Mouse (Mus musculus) heart, postnatal 0 days (tissue): ENCODE data around the gene Gm9732. TPM values are rescaled to one million over a fixed set of nuclear protein-coding genes. Genes with fewer than 3 reads are reported as not detected.
"Not testable (repeated sequence)": the region's sequence is repeated elsewhere in the genome, so short reads cannot be mapped to it uniquely, and the experiment has no call there.

Source experiments
- ATAC-seq: fragments of 200-750 bp; cut with Nextera tagmentation; 2 replicates; pipeline ENCODE4 v1.8.0; 2017; ENCODE audit warnings: low read depth, moderate number of reproducible peaks, moderate library complexity; ENCODE audit not compliant: insufficient read depth
- DNase-seq: peaks from one replicate; pipeline ENCODE4 v3.0.0-alpha.2; 2016; ENCODE audit warnings: low spot score
- H3K27ac ChIP-seq: fragments of 300-500 bp; sonication (generic); 2 replicates; pipeline ENCODE4 v1.5.1; 2014; ENCODE audit warnings: low read depth, mild to moderate bottlenecking
- H3K27me3 ChIP-seq: fragments of 300-500 bp; sonication (generic); 2 replicates; pipeline ENCODE4 v1.6.1; 2014; ENCODE audit warnings: low read length, mixed read lengths; ENCODE audit not compliant: control insufficient read depth, insufficient read depth
- H3K36me3 ChIP-seq: fragments of 300-500 bp; sonication (generic); replicated peaks from 2 replicates; pipeline ENCODE4 v1.6.1; 2014; ENCODE audit warnings: low read length, mixed read lengths; ENCODE audit not compliant: control insufficient read depth, insufficient read depth
- H3K4me1 ChIP-seq: fragments of 300-500 bp; sonication (generic); 2 replicates; pipeline ENCODE4 v1.6.1; 2014; ENCODE audit warnings: antibody characterized with exemption; ENCODE audit not compliant: control insufficient read depth, insufficient read depth
- H3K4me2 ChIP-seq: fragments of 300-500 bp; sonication (generic); 2 replicates; pipeline ENCODE4 v1.6.1; 2014; ENCODE audit warnings: low read depth, mild to moderate bottlenecking, low read length, moderate library complexity
- H3K4me3 ChIP-seq: fragments of 300-500 bp; sonication (generic); 2 replicates; pipeline ENCODE4 v1.5.1; 2014; ENCODE audit warnings: low read depth, low read length
- H3K9ac ChIP-seq: fragments of 300-500 bp; sonication (generic); replicated peaks from 2 replicates; pipeline ENCODE4 v1.6.1; 2014; ENCODE audit warnings: low read depth, low read length, mixed read lengths
- H3K9me3 ChIP-seq: fragments of 300-500 bp; sonication (generic); replicated peaks from 2 replicates; pipeline ENCODE4 v1.6.1; 2016; ENCODE audit warnings: low read length; ENCODE audit not compliant: control insufficient read depth
- WGBS: fragments of 180-500 bp; shearing (Covaris S2); extraction: QIAGEN DNeasy Blood & Tissue Kit; methylation state at CpG from one replicate; pipeline ENCODE4 v1.1.7; 2014; 5-methylcytosine and 5-hydroxymethylcytosine counted together
- polyA plus RNA-seq: library from polyadenylated mRNA; unstranded; fragments of >200 nt; fragmentation: Nextera tagmentation; extraction: Ambion mirVana; gene quantifications from 2 replicates; pipeline ENCODE4 v1.2.1, GENCODE M21; 2015
- total RNA-seq: library from RNA; depleted of rRNA; stranded (reverse); fragments of >200 nt; gene quantifications from 2 replicates; pipeline ENCODE4 v1.2.3, GENCODE M21; 2014; ENCODE audit warnings: low replicate concordance; rRNA removed

Gm9732 gene
- total and polyA plus RNA-seq, 2 experiments from 2014 or later, result not detected

DNA sequence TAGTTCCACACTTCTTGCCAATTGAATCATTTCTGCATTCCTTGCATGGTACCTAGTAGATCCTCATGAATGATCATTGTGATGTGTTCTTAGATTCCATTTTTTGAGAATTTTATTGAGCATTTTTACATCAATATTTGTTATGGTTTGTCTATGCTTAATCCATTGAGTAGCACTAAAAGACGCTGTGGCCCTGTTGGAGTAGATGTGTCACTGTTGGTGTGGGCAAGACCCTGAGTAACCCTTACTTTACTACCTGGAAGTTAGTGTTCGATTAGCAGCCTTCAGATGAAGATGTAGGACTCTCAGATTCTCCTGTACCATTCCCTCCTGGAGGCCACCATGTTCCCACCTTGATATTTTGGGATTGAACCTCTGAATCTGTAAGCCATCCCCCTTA is 53.8 kb downstream of the Gm9732 start:
- not testable (repeated sequence) for DNase-seq, H3K4me3 ChIP-seq, H3K9me3 ChIP-seq, H3K4me2 ChIP-seq, H3K4me1 ChIP-seq, H3K27ac ChIP-seq, ATAC-seq, H3K36me3 ChIP-seq, H3K9ac ChIP-seq, H3K27me3 ChIP-seq
- WGBS, result 35% methylated on average over 2 of the region's 2 CpGs

- H3K27ac ChIP-seq, H3K27me3 ChIP-seq: not testable (repeated sequence)
Observed at GRCm38 (mm10) chr14:43331362-43331880, 56.6 kb downstream of the Gm9732 start.

DNA sequence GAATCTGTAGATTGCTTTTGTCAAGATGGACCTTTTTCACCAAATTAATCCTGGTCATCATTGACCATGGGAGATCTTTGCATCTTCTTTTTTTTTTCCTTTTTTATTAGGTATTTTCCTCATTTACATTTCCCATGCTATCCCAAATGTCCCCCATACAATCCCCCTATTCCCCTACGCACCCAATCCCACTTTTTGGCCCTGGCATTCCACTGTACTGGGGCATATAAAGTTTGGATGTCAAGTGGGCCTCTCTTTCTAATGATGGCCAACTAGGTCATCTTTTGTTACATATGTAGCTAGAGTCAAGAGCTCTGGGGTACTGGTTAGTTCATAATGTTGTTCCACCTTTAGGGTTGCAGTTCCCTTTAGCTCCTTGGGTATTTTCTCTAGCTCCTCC is 62.8 kb downstream of the Gm9732 start:
- H3K4me3 ChIP-seq, H3K9ac ChIP-seq, H3K4me2 ChIP-seq, DNase-seq, H3K27me3 ChIP-seq, H3K36me3 ChIP-seq, H3K4me1 ChIP-seq, H3K27ac ChIP-seq, ATAC-seq, H3K9me3 ChIP-seq: not testable (repeated sequence)
- WGBS, result 51% methylated on average over 1 of the region's 1 CpGs

More at GRCm38 (mm10) chr14:43331362-43331880, 56.6 kb downstream of the Gm9732 start:
- not testable (repeated sequence) for ATAC-seq, H3K4me1 ChIP-seq, H3K4me2 ChIP-seq, H3K9me3 ChIP-seq, H3K9ac ChIP-seq, DNase-seq, H3K4me3 ChIP-seq, H3K36me3 ChIP-seq
- WGBS, result 80% methylated on average over 9 of the region's 11 CpGs

DNA sequence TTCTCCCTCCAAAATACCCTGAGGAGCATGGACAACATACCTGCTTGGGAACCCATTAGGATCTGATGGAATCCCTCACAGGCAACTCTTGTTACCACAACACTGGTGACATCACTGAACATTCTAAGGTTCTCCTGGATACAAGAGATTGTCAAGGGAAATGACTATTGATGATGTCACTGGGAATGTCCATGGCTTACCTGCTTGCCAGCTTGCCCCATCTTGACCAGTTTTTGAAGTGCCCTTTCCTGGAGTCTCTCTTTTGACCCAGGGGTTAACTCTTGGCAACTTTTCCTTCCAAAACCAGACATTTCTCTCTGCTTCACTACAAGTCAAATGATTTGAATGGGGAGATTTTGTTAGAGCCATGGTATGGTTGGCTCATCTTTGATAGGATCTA is 72.9 kb downstream of the Gm9732 start, which contains the start of gene 1700001F09Rik:
1700001F09Rik (minus strand) TSS at position 101 of the 400 bp plus-strand sequence.
- not testable (repeated sequence) for H3K9me3 ChIP-seq, ATAC-seq, H3K27ac ChIP-seq, DNase-seq, H3K4me3 ChIP-seq, H3K9ac ChIP-seq, H3K27me3 ChIP-seq, H3K4me1 ChIP-seq, H3K4me2 ChIP-seq, H3K36me3 ChIP-seq

DNA sequence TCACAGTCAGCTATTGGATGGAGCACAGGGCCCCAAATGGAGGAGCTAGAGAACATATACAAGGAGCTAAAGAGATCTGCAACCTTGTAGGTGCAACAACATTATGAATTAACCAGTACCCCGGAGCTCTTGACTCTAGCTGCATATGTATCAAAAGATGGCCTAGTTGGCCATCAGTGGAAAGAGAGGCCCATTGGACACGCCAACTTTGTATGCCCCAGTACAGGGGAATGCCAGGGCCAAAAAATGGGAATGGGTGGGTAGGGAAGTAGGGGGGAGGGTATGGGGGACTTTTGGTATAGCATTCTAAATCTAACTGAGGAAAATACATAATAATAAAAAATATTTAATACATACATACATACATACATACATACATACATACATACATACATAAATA is 78.1 kb downstream of the Gm9732 start:
- not testable (repeated sequence) for ATAC-seq, H3K36me3 ChIP-seq, H3K4me1 ChIP-seq, H3K27me3 ChIP-seq, H3K9ac ChIP-seq, DNase-seq, H3K9me3 ChIP-seq, H3K4me2 ChIP-seq, H3K27ac ChIP-seq, H3K4me3 ChIP-seq
- WGBS, result 67% methylated on average over 2 of the region's 2 CpGs

Other genes starting within 250 kb of the Gm9732 start
- gene Gm8094, start 198.4 kb upstream of the Gm9732 start, total RNA-seq, result not detected in 2 replicates
- not detected in 2 replicates for gene Gm8094, start 198.4 kb upstream of the Gm9732 start, polyA plus RNA-seq
- not detected in 2 replicates for gene Gm8104, start 174.4 kb upstream of the Gm9732 start, total RNA-seq
- 0.20 and 0.27 TPM in 2 replicates for gene Gm8104, start 174.4 kb upstream of the Gm9732 start, polyA plus RNA-seq
- gene Gm7233, start 95.2 kb upstream of the Gm9732 start, total RNA-seq, result not detected in 2 replicates
- not detected in 2 replicates for gene Gm7233, start 95.2 kb upstream of the Gm9732 start, polyA plus RNA-seq
- not detected in 2 replicates for gene Gm8122, start 39.7 kb upstream of the Gm9732 start, total RNA-seq
- not detected in 2 replicates for gene Gm8122, start 39.7 kb upstream of the Gm9732 start, polyA plus RNA-seq
- not detected in 2 replicates for gene Gm8126, start 16.4 kb upstream of the Gm9732 start, total RNA-seq
- gene Gm8126, start 16.4 kb upstream of the Gm9732 start, polyA plus RNA-seq, result not detected in 2 replicates
- gene Gm8127, start 18.8 kb downstream of the Gm9732 start, total RNA-seq, result not detected in 2 replicates
- gene Gm8127, start 18.8 kb downstream of the Gm9732 start, polyA plus RNA-seq, result not detected in 2 replicates
- not detected in 2 replicates for gene 1700001F09Rik, start 72.8 kb downstream of the Gm9732 start, total RNA-seq
- gene 1700001F09Rik, start 72.8 kb downstream of the Gm9732 start, polyA plus RNA-seq, result not detected in 2 replicates
- not detected in 2 replicates for gene Gm8138, start 141.3 kb downstream of the Gm9732 start, total RNA-seq
- not detected in 2 replicates for gene Gm8138, start 141.3 kb downstream of the Gm9732 start, polyA plus RNA-seq